Mouse (Mus musculus) right cerebral cortex, postnatal 4 days (tissue): ENCODE results near the gene Cdc27.
"Not testable (repeated sequence)": the region's sequence is repeated elsewhere in the genome, so short reads cannot be mapped to it uniquely, and the experiment has no call there.

Source experiments
- DNase-seq: peaks from one replicate; pipeline ENCODE4 v3.0.0-alpha.2; 2022

Cdc27 gene

DNA sequence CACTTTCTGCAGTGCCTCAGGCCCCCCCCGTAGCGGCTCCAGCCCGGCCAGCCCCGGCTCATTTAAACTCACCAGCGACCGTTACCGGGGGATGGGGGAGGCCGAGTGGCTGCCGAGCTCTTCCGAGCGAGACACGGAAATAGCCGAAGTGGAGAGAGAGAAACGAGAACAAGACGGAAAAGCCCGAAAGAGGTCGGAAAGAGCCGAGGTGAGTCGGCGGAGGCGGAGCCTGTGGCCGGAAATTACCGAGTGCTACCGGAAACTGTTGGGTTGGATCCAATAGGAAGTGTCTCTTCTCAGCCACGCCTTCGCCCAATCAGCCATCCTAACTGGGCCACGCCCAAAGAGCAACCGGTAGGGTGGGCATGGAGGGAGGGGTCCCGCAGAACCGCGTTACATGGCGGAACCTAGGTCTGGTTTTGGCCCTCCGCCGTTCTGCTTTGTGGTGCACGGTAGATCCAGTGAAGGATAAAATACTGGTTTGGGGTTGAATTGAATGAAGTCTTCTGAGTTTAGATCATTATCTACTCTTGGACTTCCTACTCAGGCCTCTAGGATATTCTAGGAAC is at the start of gene Cdc27, which contains the start of gene Myl4:
Gene Cdc27, minus strand, starts transcription at position 215 of the 569 bp plus-strand sequence.
Gene Myl4, plus strand, starts transcription at position 258 of the 569 bp plus-strand sequence.
- DNase-seq, result peak; percentile 100

- no peak for DNase-seq
Observed at GRCm38 (mm10) chr11:104599265-104599945, 49.0 kb upstream of the Cdc27 start.

GRCm38 (mm10) chr11:104596365-104596764 is 45.9 kb upstream of the Cdc27 start:
- DNase-seq, result no peak

GRCm38 (mm10) chr11:104592066-104592835 is 41.8 kb upstream of the Cdc27 start:
- no peak for DNase-seq

DNA sequence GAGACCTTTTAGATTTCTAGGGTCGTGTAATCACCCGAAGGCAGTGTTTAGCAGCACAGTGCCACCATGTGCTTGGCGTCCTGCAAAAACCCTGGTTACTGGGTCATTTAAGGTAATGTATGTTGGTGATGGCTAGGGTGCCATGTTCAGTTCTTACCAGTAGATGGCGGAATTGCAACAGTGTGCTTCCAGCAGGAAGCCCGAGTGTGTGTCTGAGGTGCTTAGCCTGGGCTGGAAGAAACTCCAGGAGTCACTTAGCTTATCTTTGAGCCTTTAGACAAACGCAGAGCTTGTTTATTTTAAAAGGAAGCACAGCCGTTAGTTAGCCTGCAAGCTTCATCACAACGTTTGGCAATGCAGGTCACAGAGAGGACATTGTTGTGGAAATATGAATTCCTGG is 39.7 kb upstream of the Cdc27 start:
- DNase-seq, result peak; percentile 75

- DNase-seq, result no peak
Observed at GRCm38 (mm10) chr11:104589570-104589969, 39.1 kb upstream of the Cdc27 start.

GRCm38 (mm10) chr11:104588513-104588912 is 38.1 kb upstream of the Cdc27 start:
- DNase-seq, result no peak

DNA sequence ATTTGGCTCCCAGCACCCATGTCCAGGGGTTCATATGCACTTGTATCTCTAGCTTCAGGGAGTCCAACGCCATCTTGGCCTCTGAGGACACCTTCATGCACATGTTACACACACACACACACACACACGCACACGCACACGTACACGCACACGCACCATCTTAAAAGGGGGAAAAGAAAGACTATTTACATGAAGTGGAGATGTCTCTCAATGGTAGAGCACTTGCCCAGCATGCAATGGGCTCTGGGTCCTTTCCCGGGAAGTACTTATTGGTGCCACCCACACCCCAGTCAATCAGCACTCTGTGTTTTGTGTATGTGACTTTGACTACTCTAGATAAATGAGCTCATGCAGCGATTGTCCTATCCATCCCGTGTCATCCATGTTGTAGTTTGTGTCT is 37.5 kb upstream of the Cdc27 start:
- no peak for DNase-seq

DNA sequence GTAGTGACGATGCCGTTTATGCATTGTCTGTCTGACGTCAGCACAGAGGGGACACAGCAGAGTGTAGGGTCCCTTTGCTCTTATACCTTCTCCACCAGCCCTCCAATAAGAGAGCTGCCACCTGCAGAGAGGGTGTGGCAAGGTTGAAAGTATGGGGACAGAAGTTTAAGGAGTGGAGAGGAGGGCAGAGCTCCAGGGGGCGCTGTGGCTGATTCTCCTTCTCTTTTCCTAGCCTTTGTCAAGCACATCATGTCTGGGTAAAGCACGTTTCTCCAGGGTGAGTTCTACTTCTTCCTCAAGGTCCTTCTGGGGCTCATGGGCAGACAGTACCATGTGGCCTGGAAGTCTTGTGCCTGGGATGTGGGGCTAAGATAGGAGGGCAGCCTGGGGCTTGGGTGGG is 35.1 kb upstream of the Cdc27 start:
- DNase-seq, result no peak

DNA sequence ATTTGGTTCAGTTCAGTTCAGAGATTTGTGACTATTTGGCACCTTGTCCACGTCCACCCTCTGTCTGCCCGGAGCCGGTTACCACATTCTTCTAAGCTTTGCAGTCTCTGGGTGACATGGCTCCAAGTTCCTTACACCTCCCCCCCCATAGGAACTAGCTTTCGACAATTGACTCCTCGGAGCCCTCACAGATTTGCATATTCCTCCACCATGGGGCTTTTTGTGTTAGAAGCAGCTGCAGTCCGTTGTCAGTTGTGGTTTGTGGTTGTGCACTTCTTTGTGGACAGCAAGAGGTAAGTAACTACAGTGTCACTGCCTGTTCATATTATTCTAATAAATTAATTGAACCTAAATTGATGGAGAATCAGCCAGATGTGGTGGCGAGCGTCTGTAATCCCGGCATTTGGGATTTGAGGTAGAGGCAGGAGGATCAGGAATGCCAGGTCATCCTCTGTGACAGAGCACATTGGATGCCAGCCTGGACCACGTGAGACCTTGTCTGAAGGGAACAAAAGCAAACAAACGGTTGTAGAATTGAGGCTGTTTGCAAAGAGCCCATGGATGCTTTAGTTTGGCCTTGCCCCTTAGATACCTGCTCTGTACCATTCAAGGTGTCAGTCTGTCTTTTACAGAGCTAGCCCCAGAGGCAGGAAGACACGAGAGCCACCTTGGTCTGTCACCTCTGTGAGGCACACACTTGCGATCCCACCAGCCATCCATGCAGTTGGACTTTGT is 32.4 kb upstream of the Cdc27 start:
- DNase-seq, result no peak

- no peak for DNase-seq
Observed at GRCm38 (mm10) chr11:104582308-104582606, 31.8 kb upstream of the Cdc27 start.

- no peak for DNase-seq
Observed at GRCm38 (mm10) chr11:104581446-104582307, 31.3 kb upstream of the Cdc27 start.

GRCm38 (mm10) chr11:104580606-104581005 is 30.2 kb upstream of the Cdc27 start:
- DNase-seq, result no peak

DNA sequence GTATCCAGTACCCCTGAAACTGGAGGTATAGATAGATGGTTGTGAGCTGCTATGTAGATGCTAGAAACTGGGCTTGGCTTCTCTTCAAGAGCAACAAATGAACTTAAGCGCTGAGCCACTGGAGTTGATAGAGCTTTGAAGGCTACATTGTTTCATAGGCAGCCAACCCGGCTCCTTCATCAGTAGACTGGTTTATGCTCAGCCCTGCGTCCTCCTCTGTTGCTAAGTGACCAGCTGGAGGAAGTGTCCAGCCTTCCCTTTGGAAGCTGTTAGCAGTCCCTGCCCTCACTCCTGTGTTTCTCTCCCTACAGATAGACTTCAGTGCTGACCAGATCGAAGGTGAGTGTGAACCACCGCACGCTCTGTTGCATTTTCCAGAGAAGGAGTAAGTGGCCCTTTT is 29.7 kb upstream of the Cdc27 start:
- no peak for DNase-seq

GRCm38 (mm10) chr11:104579575-104579974 is 29.2 kb upstream of the Cdc27 start:
- DNase-seq, result no peak

DNA sequence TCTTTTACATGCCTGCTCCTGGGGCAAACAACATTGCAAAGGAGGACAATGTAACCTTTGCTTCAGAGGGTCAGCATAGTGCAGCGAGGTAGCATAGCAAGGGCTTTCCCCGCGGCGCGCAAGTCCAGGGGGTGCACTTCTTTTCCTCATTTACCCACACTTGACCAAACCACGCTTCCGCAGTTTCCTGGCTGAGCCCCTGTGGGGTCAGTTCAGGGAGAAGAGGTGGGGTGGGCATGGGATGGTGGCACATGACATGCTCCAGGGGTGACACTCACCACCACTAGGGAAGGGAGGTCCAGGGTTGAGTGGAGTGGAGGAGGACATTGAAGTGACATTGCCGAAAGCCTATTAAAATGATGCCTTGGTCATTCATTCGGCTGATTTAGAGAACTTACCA is 28.7 kb upstream of the Cdc27 start:
- DNase-seq, result no peak

DNA sequence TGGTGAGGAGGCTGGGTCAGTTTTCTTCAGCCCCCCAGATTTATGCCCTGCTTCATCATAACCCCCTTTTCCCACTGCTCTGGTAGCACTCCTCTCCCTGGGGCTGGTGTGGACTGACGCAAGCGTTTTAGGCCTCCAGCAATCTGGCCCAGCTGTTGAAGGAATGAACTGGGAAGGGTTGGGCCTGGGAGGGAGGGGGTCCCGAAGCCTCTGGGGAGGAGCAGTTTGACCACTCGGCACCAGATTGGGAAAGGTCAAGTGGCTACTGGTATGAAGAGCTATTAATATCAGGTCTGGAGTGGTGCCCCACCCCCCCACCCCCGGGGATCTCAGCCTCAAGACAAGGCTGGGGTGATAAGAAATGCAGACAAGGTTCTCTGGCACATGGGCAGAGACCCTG is 27.7 kb upstream of the Cdc27 start:
- no peak for DNase-seq

DNA sequence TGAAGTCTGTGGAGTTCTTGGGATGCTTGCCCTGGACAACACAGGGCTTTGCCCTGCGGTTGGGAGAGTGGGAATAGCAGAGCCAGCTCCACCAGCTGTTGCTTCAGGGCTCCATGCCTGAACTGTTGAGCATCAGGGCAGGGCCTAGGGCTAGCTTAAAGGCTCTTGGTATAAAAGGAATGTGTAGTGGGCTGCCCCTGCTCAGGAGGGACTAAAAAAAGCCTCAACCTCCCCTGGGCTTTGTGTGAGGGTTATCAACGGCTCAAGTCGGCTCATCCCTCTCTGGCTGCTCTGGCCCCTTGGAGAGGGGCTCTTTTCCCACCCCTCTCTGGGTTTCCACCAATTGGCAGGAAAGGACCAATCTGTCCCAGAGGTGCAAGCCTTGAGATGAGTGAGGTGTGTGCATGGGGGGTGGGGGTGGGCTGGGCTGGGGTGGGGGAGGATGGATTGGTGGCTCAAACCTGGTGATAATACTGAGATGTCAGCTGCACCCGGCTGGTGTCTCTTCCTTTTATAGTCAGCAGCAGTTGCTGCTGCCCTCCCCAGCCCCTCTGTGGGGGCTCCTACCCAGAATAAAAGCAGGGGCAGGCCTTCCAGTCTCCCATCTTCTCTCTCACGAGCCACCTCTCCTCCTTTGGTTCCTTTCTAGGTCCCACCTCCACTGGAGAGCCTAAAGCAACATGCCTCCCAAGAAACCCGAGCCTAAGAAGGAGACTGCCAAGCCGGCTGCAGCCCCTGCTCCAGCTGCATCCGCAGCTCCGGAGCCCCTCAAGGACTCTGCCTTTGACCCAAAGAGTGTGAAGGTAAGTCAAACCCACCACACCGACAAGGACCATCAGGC is 26.6 kb upstream of the Cdc27 start:
- DNase-seq, result no peak

DNA sequence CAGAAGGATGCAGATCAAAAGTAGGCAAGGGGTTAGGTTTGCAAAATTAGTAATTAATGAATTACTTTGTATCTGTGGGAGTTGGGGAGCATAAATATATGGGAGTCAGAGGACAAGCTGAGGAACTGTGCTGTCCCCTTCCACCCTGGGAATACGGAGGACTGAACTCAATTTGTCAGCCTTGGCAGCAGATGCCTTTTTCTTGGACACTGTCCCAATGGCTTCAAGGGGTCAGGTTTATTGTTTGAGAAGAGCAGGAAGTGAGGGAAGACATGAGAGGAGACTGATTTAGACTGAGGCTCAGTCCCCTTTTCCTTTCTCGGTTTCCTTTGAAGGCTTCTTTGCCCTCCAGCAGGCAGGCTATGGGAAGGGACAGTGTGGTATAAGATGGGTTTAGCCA is 22.1 kb upstream of the Cdc27 start:
- DNase-seq, result no peak

DNA sequence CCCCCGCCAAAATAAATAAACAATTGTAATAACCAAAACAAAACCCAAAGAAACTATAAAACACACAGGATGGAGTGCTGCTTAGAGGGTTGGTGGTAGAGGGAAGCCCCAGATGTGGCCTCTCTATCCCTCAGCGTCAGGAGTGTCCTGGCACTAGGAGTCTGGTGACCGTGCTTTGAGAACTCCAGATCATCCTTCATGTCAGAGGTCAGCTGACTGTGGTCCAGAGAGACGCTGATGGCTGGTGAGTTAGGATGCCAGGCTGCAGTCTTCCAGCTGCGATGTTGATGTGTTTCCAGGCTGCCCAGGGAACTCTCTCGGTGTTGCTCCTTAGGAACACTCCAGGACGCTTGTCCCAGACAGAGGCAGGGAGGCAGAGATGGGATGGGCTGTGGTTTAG is 21.7 kb upstream of the Cdc27 start:
- DNase-seq, result no peak

- peak; percentile 39 for DNase-seq
Observed at GRCm38 (mm10) chr11:104571373-104571772, 21.0 kb upstream of the Cdc27 start.

- not testable (repeated sequence) for DNase-seq
Observed at GRCm38 (mm10) chr11:104570515-104570914, 20.1 kb upstream of the Cdc27 start.
